Mouse (Mus musculus) E14TG2a.4 (cell line): ENCODE data around the gene Krt4.

Experiments used
- CTCF ChIP-seq: conservative IDR thresholded peaks from 2 replicates; pipeline ENCODE4 v1.5.1; 2014; ENCODE audit warnings: low read length
- NANOG ChIP-seq: IDR thresholded peaks from 2 replicates; pipeline ENCODE4 v1.6.1; 2014; ENCODE audit warnings: borderline replicate concordance, low read length, mixed read lengths
- POU5F1 ChIP-seq: IDR thresholded peaks from 2 replicates; pipeline ENCODE4 v1.6.1; 2014; ENCODE audit warnings: low read length, borderline replicate concordance

- TF ChIP-seq POU5F1 (no peak), CTCF (no peak), NANOG (no peak)
Measured at GRCm38 (mm10) chr15:101924635-101925034, at the start of gene Krt4.
